In genomic region chr13:34088871-34089288, GRCm38 (mm10) we compare ENCODE assay signal across 9 mouse cellular contexts. TPM values are rescaled to one million over a fixed set of nuclear protein-coding genes. Genes with fewer than 3 reads are reported as not detected.
DNase-seq lines count a peak whose midpoint lies in the region; ATAC-seq and TF ChIP-seq lines count a peak whose summit lies in the region.
"Had no signal": no experiment of that assay in that cellular context is flagged by ENCODE, and none has a peak within 500 bp of the region (broad histone marks: within the 10 kb centered on the region; RNA-seq: fewer than 3 reads in every experiment).

No protein-coding gene starts in this region.

- 41% methylated on average over 7 of the region's 7 CpGs for WGBS in lung, embryonic 16.5 days
- WGBS in forebrain, postnatal 0 days, result 40% methylated on average over 7 of the region's 7 CpGs
- 14% methylated on average over 7 of the region's 7 CpGs for WGBS in midbrain, embryonic 14.5 days

- H3K27ac ChIP-seq in lung, embryonic 16.5 days (ENCODE audit: low read length), result peak overlapping the region; percentile 35
- H3K27ac ChIP-seq in forebrain, postnatal 0 days (ENCODE audit: low read depth, low read length), result peak overlapping the region; percentile 85
- peak overlapping the region; percentile 93 for H3K27ac ChIP-seq in midbrain, embryonic 14.5 days (replicated peaks; ENCODE audit: low read depth, low read length)
- H3K27ac ChIP-seq: heart, embryonic 15.5 days had no signal

- no peaks in the 10 kb centered on the region for H3K9me3 ChIP-seq in lung, embryonic 16.5 days (ENCODE audit: control insufficient read depth, low read length)
- H3K9me3 ChIP-seq in forebrain, postnatal 0 days (ENCODE audit: low read length), result no peaks in the 10 kb centered on the region
- H3K9me3 ChIP-seq in midbrain, embryonic 14.5 days (ENCODE audit: control insufficient read depth, low read length), result no peaks in the 10 kb centered on the region
- H3K9me3 ChIP-seq: heart, embryonic 15.5 days had no signal

- peak; percentile 61; the same call in 1 of the 2 replicates for ATAC-seq in lung, embryonic 16.5 days (ENCODE audit: low read depth)
- ATAC-seq in forebrain, postnatal 0 days, result peak; percentile 89
- ATAC-seq in midbrain, embryonic 14.5 days (ENCODE audit: low FRiP score, low TSS enrichment), result peak; percentile 84

- H3K4me3 ChIP-seq in lung, embryonic 16.5 days (ENCODE audit: low read length), result no peak overlapping the region
- H3K4me3 ChIP-seq in forebrain, postnatal 0 days (ENCODE audit: low read depth, low read length), result no peak overlapping the region
- H3K4me3 ChIP-seq in midbrain, embryonic 14.5 days (replicated peaks; ENCODE audit: low read depth, low read length), result peak overlapping the region; percentile 16
- H3K4me3 ChIP-seq: heart, embryonic 15.5 days had no signal

- H3K9ac ChIP-seq in lung, embryonic 16.5 days (ENCODE audit: low read length), result no peak overlapping the region
- peak overlapping the region; percentile 31; the same call in 1 of the 2 replicates for H3K9ac ChIP-seq in forebrain, postnatal 0 days
- H3K9ac ChIP-seq in midbrain, embryonic 14.5 days (replicated peaks; ENCODE audit: low read length), result peak overlapping the region; percentile 43; the same call in 1 of the 2 replicates
- H3K9ac ChIP-seq: heart, embryonic 15.5 days had no signal

- DNase-seq in lung, postnatal 36 days, result no peak
- peak; percentile 74 for DNase-seq in forebrain, postnatal 0 days
- DNase-seq in midbrain, embryonic 14.5 days, result peak; percentile 77
- DNase-seq in thymus, postnatal 36 days, result peak; percentile 24 to 55
- DNase-seq in layer of hippocampus, adult 9-10 months (ENCODE audit: low spot score), result no peak
- DNase-seq in heart, adult 18-20 months, result no peak
- no peak for DNase-seq in heart, postnatal 4 days

- no peak overlapping the region for H3K4me2 ChIP-seq in lung, embryonic 16.5 days (ENCODE audit: low read depth, low read length)
- peak overlapping the region; percentile 28 for H3K4me2 ChIP-seq in forebrain, postnatal 0 days (ENCODE audit: low read depth)
- peak overlapping the region; percentile 46 for H3K4me2 ChIP-seq in midbrain, embryonic 14.5 days (ENCODE audit: low read length)
- H3K4me2 ChIP-seq: heart, embryonic 15.5 days had no signal

- no peaks in the 10 kb centered on the region for H3K27me3 ChIP-seq in lung, embryonic 16.5 days (ENCODE audit: control insufficient read depth, insufficient read depth, low read depth, low read length)
- no peaks in the 10 kb centered on the region for H3K27me3 ChIP-seq in forebrain, postnatal 0 days (ENCODE audit: insufficient read depth, low read length)
- H3K27me3 ChIP-seq in midbrain, embryonic 14.5 days (ENCODE audit: control insufficient read depth, insufficient read depth, low read length), result no peaks in the 10 kb centered on the region
- H3K27me3 ChIP-seq: heart, embryonic 15.5 days had no signal

- TF ChIP-seq CTCF in forebrain, postnatal 0 days (IDR thresholded peaks at IDR 0.05; ENCODE audit: low read depth), result no peak

- no peaks in the 10 kb centered on the region for H3K36me3 ChIP-seq in lung, embryonic 16.5 days (ENCODE audit: control insufficient read depth, insufficient read depth, low read length)
- H3K36me3 ChIP-seq in forebrain, postnatal 0 days (ENCODE audit: insufficient read depth), result no peaks in the 10 kb centered on the region
- no peaks in the 10 kb centered on the region for H3K36me3 ChIP-seq in midbrain, embryonic 14.5 days (ENCODE audit: control insufficient read depth, insufficient read depth, low read length)
- H3K36me3 ChIP-seq: heart, embryonic 15.5 days had no signal

- H3K4me1 ChIP-seq in lung, embryonic 16.5 days (replicated peaks; ENCODE audit: control insufficient read depth, insufficient read depth, low read length), result peaks cover 7% of the 10 kb centered on the region
- H3K4me1 ChIP-seq in forebrain, postnatal 0 days (ENCODE audit: insufficient read depth), result peaks cover 20% of the 10 kb centered on the region
- H3K4me1 ChIP-seq in midbrain, embryonic 14.5 days (ENCODE audit: control insufficient read depth, insufficient read depth, low read length), result peaks cover 29% of the 10 kb centered on the region

RNA-seq across cellular contexts. Expression of gene Tubb2a, which starts 11.1 kb away (rescaled TPM):
- 185 and 193 TPM in 2 replicates for polyA plus RNA-seq in lung, embryonic 16.5 days (2015; fragmentation: Nextera tagmentation; extraction: Ambion mirVana)
- 4,454 and 4,559 TPM in 2 replicates for total RNA-seq in forebrain, postnatal 0 days (2014; rRNA removed)
- 3,524 and 3,579 TPM in 2 replicates for polyA plus RNA-seq in forebrain, postnatal 0 days (2015; fragmentation: Nextera tagmentation; extraction: Ambion mirVana)
- polyA plus RNA-seq in midbrain, embryonic 14.5 days (2014; fragmentation: Nextera tagmentation; extraction: Ambion mirVana), result 2,201 and 2,712 TPM in 2 replicates
- total RNA-seq in heart, adult 18-20 months (2021), result 10 to 100 TPM; 51.0 to 70.1 TPM
- 100 to 1,000 TPM; 168 to 177 TPM for total RNA-seq in heart, postnatal 4 days (2021)

RNA-seq across cellular contexts. Expression of gene Tubb2b, which starts 41.4 kb away (rescaled TPM):
- 18.9 and 19.4 TPM in 2 replicates for polyA plus RNA-seq in lung, embryonic 16.5 days (2015; fragmentation: Nextera tagmentation; extraction: Ambion mirVana)
- 5,538 and 5,638 TPM in 2 replicates for total RNA-seq in forebrain, postnatal 0 days (2014; rRNA removed)
- polyA plus RNA-seq in forebrain, postnatal 0 days (2015; fragmentation: Nextera tagmentation; extraction: Ambion mirVana), result 1,072 and 1,153 TPM in 2 replicates
- 758 and 1,005 TPM in 2 replicates for polyA plus RNA-seq in midbrain, embryonic 14.5 days (2014; fragmentation: Nextera tagmentation; extraction: Ambion mirVana)
- total RNA-seq in heart, adult 18-20 months (2021), result 1 to 10 TPM; 4.8 to 8.6 TPM
- total RNA-seq in heart, postnatal 4 days (2021), result 100 to 1,000 TPM; 100 to 106 TPM

RNA-seq across cellular contexts. Expression of gene Bphl, which starts 51.5 kb away (rescaled TPM):
- 70.6 and 80.8 TPM in 2 replicates for polyA plus RNA-seq in lung, embryonic 16.5 days (2015; fragmentation: Nextera tagmentation; extraction: Ambion mirVana)
- total RNA-seq in forebrain, postnatal 0 days (2014; rRNA removed), result 37.1 and 40.5 TPM in 2 replicates
- 46.0 and 51.2 TPM in 2 replicates for polyA plus RNA-seq in forebrain, postnatal 0 days (2015; fragmentation: Nextera tagmentation; extraction: Ambion mirVana)
- polyA plus RNA-seq in midbrain, embryonic 14.5 days (2014; fragmentation: Nextera tagmentation; extraction: Ambion mirVana), result 28.7 and 36.8 TPM in 2 replicates
- total RNA-seq in heart, adult 18-20 months (2021), result 10 to 100 TPM; 32.7 to 37.2 TPM
- 10 to 100 TPM; 28.5 to 29.2 TPM for total RNA-seq in heart, postnatal 4 days (2021)

Comparison
In these comparisons a context has a peak if more than half of its experiments do, and no peak if none do; other contexts are left out.
1. H3K27ac ChIP-seq: peak in every context shown above with its lines; median percentile 93 in midbrain, embryonic 14.5 days; 85 in forebrain, postnatal 0 days; 35 in lung, embryonic 16.5 days.
2. DNase-seq: peak in forebrain, postnatal 0 days (single experiment), midbrain, embryonic 14.5 days (single experiment) and thymus, postnatal 36 days (2 of 2); none in lung, postnatal 36 days (single experiment), layer of hippocampus, adult 9-10 months (single experiment), heart, adult 18-20 months (0 of 2) and heart, postnatal 4 days (single experiment).
3. RNA of gene Tubb2a, which starts 11.1 kb away (total RNA-seq): 4,454 to 4,559 TPM in forebrain, postnatal 0 days; 168 to 177 TPM in heart, postnatal 4 days and 51.0 to 70.1 TPM in heart, adult 18-20 months; every median in the first group is over 10 times any median in the second.
4. RNA of gene Tubb2b, which starts 41.4 kb away (total RNA-seq): 5,538 to 5,638 TPM in forebrain, postnatal 0 days; 100 to 106 TPM in heart, postnatal 4 days and 4.8 to 8.6 TPM in heart, adult 18-20 months; every median in the first group is over 10 times any median in the second.
5. Peak in every context shown above with its lines, with median percentiles within 50 percentile points of each other: ATAC-seq.